Mouse (Mus musculus) E14TG2a.4 (cell line): ENCODE data around the gene Oas2.

Experiments used
- H3K27me3 ChIP-seq: 2 replicates; pipeline ENCODE4 v1.6.1; 2014; ENCODE audit warnings: low read length, control low read depth; ENCODE audit not compliant: insufficient read depth
- H3K36me3 ChIP-seq: 2 replicates; pipeline ENCODE4 v1.6.1; 2014; ENCODE audit warnings: low read length, control low read depth; ENCODE audit not compliant: insufficient read depth
- H3K4me1 ChIP-seq: replicated peaks from 2 replicates; pipeline ENCODE4 v1.6.1; 2014; ENCODE audit warnings: low read depth, low read length, control low read depth
- H3K4me3 ChIP-seq: replicated peaks from 2 replicates; pipeline ENCODE4 v1.5.1; 2014; ENCODE audit warnings: mild to moderate bottlenecking, low read length
- H3K9me3 ChIP-seq: 2 replicates; pipeline ENCODE4 v1.6.1; 2014; ENCODE audit warnings: low read length, control low read depth
- CTCF ChIP-seq: conservative IDR thresholded peaks from 2 replicates; pipeline ENCODE4 v1.5.1; 2014; ENCODE audit warnings: low read length
- NANOG ChIP-seq: IDR thresholded peaks from 2 replicates; pipeline ENCODE4 v1.6.1; 2014; ENCODE audit warnings: borderline replicate concordance, low read length, mixed read lengths
- POU5F1 ChIP-seq: IDR thresholded peaks from 2 replicates; pipeline ENCODE4 v1.6.1; 2014; ENCODE audit warnings: low read length, borderline replicate concordance

Gene Oas2

GRCm38 (mm10) chr5:120778941-120779340, 29.3 kb upstream of the Oas2 start:
- peaks cover 36% of the 10 kb centered on the region for H3K4me1 ChIP-seq
- no peaks in the 10 kb centered on the region for H3K27me3 ChIP-seq
- H3K4me3 ChIP-seq, result no peak overlapping the region
- no peaks in the 10 kb centered on the region for H3K9me3 ChIP-seq
- no peaks in the 10 kb centered on the region for H3K36me3 ChIP-seq
- TF ChIP-seq POU5F1, result no peak
- TF ChIP-seq NANOG, result no peak
- TF ChIP-seq CTCF, result no peak

DNA sequence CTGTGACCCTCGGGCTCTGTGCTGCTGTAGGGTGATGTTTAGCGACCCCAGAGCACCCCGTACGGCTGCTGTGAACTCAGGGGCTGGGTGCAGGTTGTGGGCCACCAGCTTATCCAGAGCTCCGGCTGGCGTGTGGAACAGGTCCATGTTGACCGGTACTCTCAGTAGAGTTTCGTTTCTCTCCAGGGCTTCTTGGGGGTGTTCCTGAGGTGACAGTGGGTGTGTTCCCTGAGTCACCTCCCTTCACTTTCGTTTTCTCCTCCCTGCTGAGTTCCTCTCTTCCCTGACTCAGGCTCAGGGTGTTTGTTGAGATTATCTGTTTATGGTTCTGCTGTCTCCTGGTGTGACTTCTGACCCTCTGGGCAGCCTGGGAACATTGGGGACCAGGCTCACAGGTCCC, 27.8 kb upstream of the Oas2 start, which contains the start of gene Oas3:
Gene Oas3, minus strand, starts transcription at position 184 of the 400 bp plus-strand sequence.
- TF ChIP-seq POU5F1 (no peak), CTCF (no peak), NANOG (no peak)
- no peaks in the 10 kb centered on the region for H3K36me3 ChIP-seq
- H3K4me3 ChIP-seq, result no peak within 1 kb of the TSS
- H3K9me3 ChIP-seq, result no peaks in the 10 kb centered on the region
- peaks cover 26% of the 10 kb centered on the region for H3K4me1 ChIP-seq
- H3K27me3 ChIP-seq, result peaks cover 2% of the 10 kb centered on the region; the same call in 1 of the 2 replicates

- no peaks in the 10 kb centered on the region for H3K36me3 ChIP-seq
Observed at GRCm38 (mm10) chr5:120776801-120777200, 27.1 kb upstream of the Oas2 start.

DNA sequence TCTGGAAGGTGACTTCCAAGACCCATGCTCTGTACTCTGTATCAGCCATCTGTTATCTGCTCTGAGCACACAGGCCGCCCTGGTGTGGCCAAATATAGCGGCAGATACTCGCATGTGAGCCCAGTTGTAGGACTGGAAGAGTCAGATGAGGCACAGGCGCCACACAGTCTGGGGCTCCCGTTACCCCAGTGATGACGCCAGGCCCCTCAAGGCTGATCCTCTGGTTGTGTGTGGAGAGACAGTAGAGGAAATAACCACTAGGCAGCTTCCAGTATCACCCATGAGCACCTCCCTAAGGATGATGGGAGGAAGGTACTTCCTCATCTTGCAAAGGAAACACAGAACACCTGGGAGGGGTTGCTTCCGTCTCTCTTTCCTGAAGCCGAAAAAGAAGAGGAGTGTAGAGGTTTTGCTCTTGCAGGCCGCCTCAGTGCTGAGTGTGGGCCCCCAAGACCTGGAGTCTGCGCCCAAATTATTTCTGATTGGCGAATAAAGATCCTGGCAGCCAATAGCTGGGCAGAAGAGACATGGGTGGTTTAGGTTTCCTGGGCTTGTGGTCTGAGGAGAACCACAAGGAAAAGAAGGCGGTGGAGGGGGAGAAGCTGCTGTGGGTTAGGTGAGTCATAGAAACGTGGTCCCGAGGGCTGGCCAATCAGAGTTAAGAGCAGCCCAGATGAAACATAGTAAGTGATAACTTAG, 25.8 kb upstream of the Oas2 start:
- Histone ChIP-seq H3K4me1 (peaks cover 22% of the 10 kb centered on the region), H3K4me3 (peak overlapping the region; percentile 45), H3K9me3 (no peaks in the 10 kb centered on the region), H3K27me3 (peaks cover 12% of the 10 kb centered on the region; the same call in 1 of the 2 replicates), H3K36me3 (no peaks in the 10 kb centered on the region)
- TF ChIP-seq CTCF, result no peak
- TF ChIP-seq POU5F1, result no peak
- no peak for TF ChIP-seq NANOG

More at GRCm38 (mm10) chr5:120776801-120777200, 27.1 kb upstream of the Oas2 start:
- Histone ChIP-seq H3K4me3 (no peak overlapping the region), H3K4me1 (peaks cover 22% of the 10 kb centered on the region), H3K9me3 (no peaks in the 10 kb centered on the region), H3K27me3 (peaks cover 5% of the 10 kb centered on the region; the same call in 1 of the 2 replicates)
- TF ChIP-seq POU5F1, result no peak
- no peak for TF ChIP-seq CTCF
- TF ChIP-seq NANOG, result no peak

- H3K27me3 ChIP-seq, result peaks cover 12% of the 10 kb centered on the region; the same call in 1 of the 2 replicates
- H3K4me1 ChIP-seq, result peaks cover 3% of the 10 kb centered on the region; the same call in 1 of the 2 replicates
- no peak overlapping the region for H3K4me3 ChIP-seq
- H3K36me3 ChIP-seq, result no peaks in the 10 kb centered on the region
- H3K9me3 ChIP-seq, result no peaks in the 10 kb centered on the region
- TF ChIP-seq NANOG, result no peak
Observed at GRCm38 (mm10) chr5:120769396-120769795, 19.7 kb upstream of the Oas2 start.

DNA sequence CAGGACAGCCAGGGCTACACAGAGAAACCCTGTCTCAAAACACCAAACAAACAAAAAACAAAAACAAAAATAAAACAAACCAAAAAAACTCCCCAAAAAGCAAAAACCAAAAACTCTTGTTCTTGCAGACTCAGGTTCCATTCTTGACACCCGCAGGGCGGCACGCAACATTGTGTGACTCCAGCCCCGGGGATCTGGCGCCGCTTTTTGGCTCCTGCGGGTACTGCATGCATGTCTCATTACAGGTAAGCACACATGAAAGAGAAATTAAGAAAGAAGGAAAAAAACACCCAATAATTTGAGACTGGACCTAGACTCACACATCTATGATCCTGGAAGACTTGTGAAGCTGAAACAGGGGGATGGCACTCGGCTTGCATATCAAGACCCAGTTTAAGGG, 15.4 kb upstream of the Oas2 start:
- no peak for TF ChIP-seq NANOG
- TF ChIP-seq CTCF, result peak; percentile 97
- Histone ChIP-seq H3K4me3 (no peak overlapping the region), H3K4me1 (peaks cover 26% of the 10 kb centered on the region), H3K9me3 (no peaks in the 10 kb centered on the region), H3K36me3 (no peaks in the 10 kb centered on the region), H3K27me3 (peaks cover 2% of the 10 kb centered on the region; the same call in 1 of the 2 replicates)

GRCm38 (mm10) chr5:120761901-120762300, 12.2 kb upstream of the Oas2 start:
- Histone ChIP-seq H3K9me3 (no peaks in the 10 kb centered on the region), H3K4me3 (peak overlapping the region; percentile 73), H3K4me1 (peaks cover 34% of the 10 kb centered on the region), H3K27me3 (peaks cover 15% of the 10 kb centered on the region), H3K36me3 (no peaks in the 10 kb centered on the region)
- TF ChIP-seq CTCF (no peak), NANOG (no peak), POU5F1 (no peak)

- no peaks in the 10 kb centered on the region for H3K9me3 ChIP-seq
- H3K4me3 ChIP-seq, result peak overlapping the region; percentile 56
- H3K27me3 ChIP-seq, result peaks cover 10% of the 10 kb centered on the region
- no peaks in the 10 kb centered on the region for H3K36me3 ChIP-seq
- H3K4me1 ChIP-seq, result peaks cover 49% of the 10 kb centered on the region
- TF ChIP-seq POU5F1 (no peak), NANOG (no peak), CTCF (no peak)
Observed at GRCm38 (mm10) chr5:120754215-120754614, 4.6 kb upstream of the Oas2 start.

GRCm38 (mm10) chr5:120752786-120753185, 3.1 kb upstream of the Oas2 start:
- TF ChIP-seq CTCF, result no peak
- no peak for TF ChIP-seq NANOG
- no peak for TF ChIP-seq POU5F1
- Histone ChIP-seq H3K4me3 (no peak overlapping the region), H3K36me3 (no peaks in the 10 kb centered on the region), H3K9me3 (no peaks in the 10 kb centered on the region), H3K4me1 (peaks cover 47% of the 10 kb centered on the region), H3K27me3 (no peaks in the 10 kb centered on the region)
